Mouse (Mus musculus): ENCODE results near the gene Olfr288. TPM values are rescaled to one million over a fixed set of nuclear protein-coding genes. Genes with fewer than 3 reads are reported as not detected.

Gene Olfr288
- polyA plus RNA-seq, 1 experiment from 2014 or later = not detected

- Histone ChIP-seq H3K27ac (no peak overlapping the region), H3K4me3 (ENCODE audit: inconsistent target) (no peak overlapping the region), H3K79me2 (ENCODE audit: inconsistent target) (no peaks in the 10 kb centered on the region), H3K36me3 (ENCODE audit: inconsistent target) (no peaks in the 10 kb centered on the region)
- WGBS (ENCODE audit: missing documents) = 35% methylated on average over 8 of the region's 8 CpGs
These were observed 21.5 kb downstream of the Olfr288 start for GRCm38 (mm10) chr15:98173821-98174220.

- Histone ChIP-seq H3K27ac (no peak overlapping the region), H3K36me3 (ENCODE audit: inconsistent target) (no peaks in the 10 kb centered on the region), H3K79me2 (ENCODE audit: inconsistent target) (no peaks in the 10 kb centered on the region), H3K4me3 (ENCODE audit: inconsistent target) (no peak overlapping the region)
- WGBS (ENCODE audit: missing documents) = 88% methylated on average over 5 of the region's 5 CpGs
These were observed 23.2 kb downstream of the Olfr288 start for GRCm38 (mm10) chr15:98172113-98172512.

GRCm38 (mm10) chr15:98170917-98171316, 24.4 kb downstream of the Olfr288 start:
- 75% methylated on average over 9 of the region's 9 CpGs for WGBS (ENCODE audit: missing documents)
- no peak overlapping the region for H3K27ac ChIP-seq
- H3K4me3 ChIP-seq (ENCODE audit: inconsistent target) = no peak overlapping the region
- H3K36me3 ChIP-seq (ENCODE audit: inconsistent target) = no peaks in the 10 kb centered on the region
- H3K79me2 ChIP-seq (ENCODE audit: inconsistent target) = no peaks in the 10 kb centered on the region

- H3K36me3 ChIP-seq (ENCODE audit: inconsistent target) = no peaks in the 10 kb centered on the region
- no peak overlapping the region for H3K4me3 ChIP-seq (ENCODE audit: inconsistent target)
- no peaks in the 10 kb centered on the region for H3K79me2 ChIP-seq (ENCODE audit: inconsistent target)
- no peak overlapping the region for H3K27ac ChIP-seq
- WGBS (ENCODE audit: missing documents) = 15% methylated on average over 7 of the region's 7 CpGs
These were observed 25.0 kb downstream of the Olfr288 start for GRCm38 (mm10) chr15:98170365-98170764.

GRCm38 (mm10) chr15:98168622-98169004, 26.7 kb downstream of the Olfr288 start:
- H3K27ac ChIP-seq = no peak overlapping the region
- H3K79me2 ChIP-seq (ENCODE audit: inconsistent target) = no peaks in the 10 kb centered on the region
- no peaks in the 10 kb centered on the region for H3K36me3 ChIP-seq (ENCODE audit: inconsistent target)
- H3K4me3 ChIP-seq (ENCODE audit: inconsistent target) = no peak overlapping the region
- WGBS (ENCODE audit: missing documents) = 13% methylated on average over 19 of the region's 19 CpGs

- no peak overlapping the region for H3K4me3 ChIP-seq (ENCODE audit: inconsistent target)
- WGBS (ENCODE audit: missing documents) = 5% methylated on average over 69 of the region's 69 CpGs
These were observed 27.4 kb downstream of the Olfr288 start for GRCm38 (mm10) chr15:98167645-98168621.

GRCm38 (mm10) chr15:98166963-98167644, 28.2 kb downstream of the Olfr288 start, which contains the start of gene Ccdc184:
TSS of gene Ccdc184 (plus strand) at chr15:98167158.
- H3K4me3 ChIP-seq (ENCODE audit: inconsistent target) = no peak within 1 kb of the TSS
- no peaks in the 10 kb centered on the region for H3K36me3 ChIP-seq (ENCODE audit: inconsistent target)
- 9% methylated on average over 14 of the region's 18 CpGs for WGBS (ENCODE audit: missing documents)

More at GRCm38 (mm10) chr15:98167645-98168621, 27.4 kb downstream of the Olfr288 start:
- Histone ChIP-seq H3K27ac (no peak overlapping the region), H3K36me3 (ENCODE audit: inconsistent target) (no peaks in the 10 kb centered on the region), H3K79me2 (ENCODE audit: inconsistent target) (no peaks in the 10 kb centered on the region)

GRCm38 (mm10) chr15:98165525-98165924, 29.8 kb downstream of the Olfr288 start, which contains the start of gene Asb8:
TSS of gene Asb8 (minus strand) at chr15:98165625.
- Histone ChIP-seq H3K36me3 (ENCODE audit: inconsistent target) (no peaks in the 10 kb centered on the region), H3K4me3 (ENCODE audit: inconsistent target) (no peak within 1 kb of the TSS), H3K27ac (no peak within 1 kb of the TSS), H3K79me2 (ENCODE audit: inconsistent target) (no peaks in the 10 kb centered on the region)
- 81% methylated on average over 5 of the region's 5 CpGs for WGBS (ENCODE audit: missing documents)

More at GRCm38 (mm10) chr15:98166963-98167644, 28.2 kb downstream of the Olfr288 start, which contains the start of gene Ccdc184:
- Histone ChIP-seq H3K27ac (no peak within 1 kb of the TSS), H3K79me2 (ENCODE audit: inconsistent target) (no peaks in the 10 kb centered on the region)

GRCm38 (mm10) chr15:98162561-98162960, 32.8 kb downstream of the Olfr288 start:
- Histone ChIP-seq H3K36me3 (ENCODE audit: inconsistent target) (no peaks in the 10 kb centered on the region), H3K4me3 (ENCODE audit: inconsistent target) (no peak overlapping the region), H3K27ac (no peak overlapping the region), H3K79me2 (ENCODE audit: inconsistent target) (no peaks in the 10 kb centered on the region)
- WGBS (ENCODE audit: missing documents) = 84% methylated on average over 4 of the region's 4 CpGs

- Histone ChIP-seq H3K27ac (no peak overlapping the region), H3K4me3 (ENCODE audit: inconsistent target) (no peak overlapping the region), H3K36me3 (ENCODE audit: inconsistent target) (no peaks in the 10 kb centered on the region), H3K79me2 (ENCODE audit: inconsistent target) (no peaks in the 10 kb centered on the region)
- WGBS (ENCODE audit: missing documents) = 56% methylated on average over 19 of the region's 19 CpGs
These were observed 34.1 kb downstream of the Olfr288 start for GRCm38 (mm10) chr15:98161026-98161805.

GRCm38 (mm10) chr15:98157253-98157652, 38.1 kb downstream of the Olfr288 start:
- Histone ChIP-seq H3K36me3 (ENCODE audit: inconsistent target) (no peaks in the 10 kb centered on the region), H3K4me3 (ENCODE audit: inconsistent target) (no peak overlapping the region), H3K27ac (no peak overlapping the region), H3K79me2 (ENCODE audit: inconsistent target) (no peaks in the 10 kb centered on the region)
- WGBS (ENCODE audit: missing documents) = 79% methylated on average over 1 of the region's 1 CpGs

GRCm38 (mm10) chr15:98155944-98156343, 39.4 kb downstream of the Olfr288 start:
- Histone ChIP-seq H3K36me3 (ENCODE audit: inconsistent target) (no peaks in the 10 kb centered on the region), H3K79me2 (ENCODE audit: inconsistent target) (no peaks in the 10 kb centered on the region), H3K4me3 (ENCODE audit: inconsistent target) (no peak overlapping the region), H3K27ac (no peak overlapping the region)
- 96% methylated on average over 4 of the region's 4 CpGs for WGBS (ENCODE audit: missing documents)

GRCm38 (mm10) chr15:98155272-98155671, 40.1 kb downstream of the Olfr288 start:
- WGBS (ENCODE audit: missing documents) = 99% methylated on average over 5 of the region's 5 CpGs
- no peak overlapping the region for H3K4me3 ChIP-seq (ENCODE audit: inconsistent target)

GRCm38 (mm10) chr15:98154631-98155030, 40.7 kb downstream of the Olfr288 start:
- Histone ChIP-seq H3K79me2 (ENCODE audit: inconsistent target) (no peaks in the 10 kb centered on the region), H3K27ac (no peak overlapping the region), H3K36me3 (ENCODE audit: inconsistent target) (no peaks in the 10 kb centered on the region), H3K4me3 (ENCODE audit: inconsistent target) (no peak overlapping the region)
- WGBS (ENCODE audit: missing documents) = 88% methylated on average over 3 of the region's 3 CpGs

More at GRCm38 (mm10) chr15:98155272-98155671, 40.1 kb downstream of the Olfr288 start:
- no peak overlapping the region for H3K27ac ChIP-seq
- no peaks in the 10 kb centered on the region for H3K79me2 ChIP-seq (ENCODE audit: inconsistent target)
- no peaks in the 10 kb centered on the region for H3K36me3 ChIP-seq (ENCODE audit: inconsistent target)

Measured in macrophage (primary cell).